Mouse (Mus musculus) neural tube, embryonic 10.5 days (tissue): ENCODE data around the gene Jmjd1c.

Experiments
- DNase-seq: peaks from one replicate; pipeline ENCODE4 v3.0.0-alpha.2; 2017; ENCODE audit warnings: low spot score; ENCODE audit errors: extremely low spot score

The Jmjd1c gene

GRCm38 (mm10) chr10:67126859-67127758 lies 31.2 kb downstream of the Jmjd1c start:
- DNase-seq, result peak; percentile 69

- no peak for DNase-seq
Measured at GRCm38 (mm10) chr10:67129531-67129930, 33.6 kb downstream of the Jmjd1c start.

GRCm38 (mm10) chr10:67131709-67132108 lies 35.8 kb downstream of the Jmjd1c start:
- no peak for DNase-seq

GRCm38 (mm10) chr10:67134322-67134721 lies 38.4 kb downstream of the Jmjd1c start:
- no peak for DNase-seq

- DNase-seq, result no peak
Measured at GRCm38 (mm10) chr10:67137437-67137836, 41.5 kb downstream of the Jmjd1c start.

- no peak for DNase-seq
Measured at GRCm38 (mm10) chr10:67143661-67144060, 47.7 kb downstream of the Jmjd1c start.

- no peak for DNase-seq
Measured at GRCm38 (mm10) chr10:67144269-67144668, 48.3 kb downstream of the Jmjd1c start.

GRCm38 (mm10) chr10:67145623-67146022 lies 49.7 kb downstream of the Jmjd1c start:
- no peak for DNase-seq

GRCm38 (mm10) chr10:67151766-67152165 lies 55.8 kb downstream of the Jmjd1c start:
- no peak for DNase-seq

- DNase-seq, result no peak
Measured at GRCm38 (mm10) chr10:67154647-67155046, 58.7 kb downstream of the Jmjd1c start.

GRCm38 (mm10) chr10:67174049-67174448 lies 78.1 kb downstream of the Jmjd1c start:
- no peak for DNase-seq

- DNase-seq, result no peak
Measured at GRCm38 (mm10) chr10:67176031-67176430, 80.1 kb downstream of the Jmjd1c start.

GRCm38 (mm10) chr10:67176932-67177331 lies 81.0 kb downstream of the Jmjd1c start:
- DNase-seq, result no peak

- no peak for DNase-seq
Measured at GRCm38 (mm10) chr10:67177410-67177809, 81.5 kb downstream of the Jmjd1c start.

GRCm38 (mm10) chr10:67180021-67180420 lies 84.1 kb downstream of the Jmjd1c start:
- no peak for DNase-seq

GRCm38 (mm10) chr10:67180799-67181198 lies 84.9 kb downstream of the Jmjd1c start:
- no peak for DNase-seq

- no peak for DNase-seq
Measured at GRCm38 (mm10) chr10:67182651-67183050, 86.7 kb downstream of the Jmjd1c start.

GRCm38 (mm10) chr10:67183086-67183485 lies 87.2 kb downstream of the Jmjd1c start:
- DNase-seq, result no peak

GRCm38 (mm10) chr10:67184441-67185070 lies 88.6 kb downstream of the Jmjd1c start:
- no peak for DNase-seq

- peak; percentile 73 for DNase-seq
Measured at GRCm38 (mm10) chr10:67185491-67186081, 89.7 kb downstream of the Jmjd1c start.

GRCm38 (mm10) chr10:67186489-67186888 lies 90.6 kb downstream of the Jmjd1c start:
- DNase-seq, result no peak

GRCm38 (mm10) chr10:67187001-67187453 lies 91.1 kb downstream of the Jmjd1c start:
- peak; percentile 31 for DNase-seq
